Mouse (Mus musculus) frontal cortex, adult 2 months (tissue): ENCODE results near the gene Tubb2b. TPM values are rescaled to one million over a fixed set of nuclear protein-coding genes. Genes with fewer than 3 reads are reported as not detected.
A peak's percentile ranks its signal among the peaks of the same experiment; 100 is the strongest.

Experiments used
- DNase-seq, 2 experiments: peaks; one replicate each; pipeline ENCODE4 v3.0.0; 2022; ENCODE audit warnings: low spot score in 1 of 2; ENCODE audit errors: extremely low spot score in 1 of 2
- polyA plus RNA-seq: library from polyadenylated mRNA; depleted of rRNA; stranded (reverse); fragments of >200 nt; gene quantifications from 2 replicates; pipeline ENCODE4 v1.2.3, GENCODE M21; 2012

The Tubb2b gene
- polyA plus RNA-seq, 1 experiment, result 426 TPM

- no peak for DNase-seq
Measured at GRCm38 (mm10) chr13:34143389-34143788, 13.1 kb upstream of the Tubb2b start.

GRCm38 (mm10) chr13:34136605-34137004 lies 6.3 kb upstream of the Tubb2b start:
- no peak for DNase-seq

GRCm38 (mm10) chr13:34134276-34134675 lies 4.0 kb upstream of the Tubb2b start:
- DNase-seq, result peak; percentile 74 to 79

- no peak for DNase-seq
Measured at GRCm38 (mm10) chr13:34133326-34134071, 3.2 kb upstream of the Tubb2b start.

GRCm38 (mm10) chr13:34132875-34133274 lies 2.6 kb upstream of the Tubb2b start:
- no peak for DNase-seq

- DNase-seq, result no peak
Measured at GRCm38 (mm10) chr13:34132299-34132698, 2.0 kb upstream of the Tubb2b start.

GRCm38 (mm10) chr13:34131708-34132060 lies 1.4 kb upstream of the Tubb2b start:
- no peak for DNase-seq

GRCm38 (mm10) chr13:34131011-34131707 lies 893 bp upstream of the Tubb2b start:
- peak in 1 of 2 experiments; percentile 38 for DNase-seq

- peak in 1 of 2 experiments; percentile 69 for DNase-seq
Measured at GRCm38 (mm10) chr13:34129485-34130225, 611 bp downstream of the Tubb2b start.

GRCm38 (mm10) chr13:34128276-34129114 lies 1.8 kb downstream of the Tubb2b start:
- DNase-seq, result no peak

- DNase-seq, result no peak
Measured at GRCm38 (mm10) chr13:34125711-34126110, 4.6 kb downstream of the Tubb2b start.

- DNase-seq, result no peak
Measured at GRCm38 (mm10) chr13:34120536-34120935, 9.7 kb downstream of the Tubb2b start.

- no peak for DNase-seq
Measured at GRCm38 (mm10) chr13:34119406-34119805, 10.9 kb downstream of the Tubb2b start.

- no peak for DNase-seq
Measured at GRCm38 (mm10) chr13:34118816-34119215, 11.4 kb downstream of the Tubb2b start.

GRCm38 (mm10) chr13:34116508-34116907 lies 13.8 kb downstream of the Tubb2b start:
- no peak for DNase-seq

- DNase-seq, result no peak
Measured at GRCm38 (mm10) chr13:34114654-34115053, 15.6 kb downstream of the Tubb2b start.

- no peak for DNase-seq
Measured at GRCm38 (mm10) chr13:34113086-34113485, 17.2 kb downstream of the Tubb2b start.

GRCm38 (mm10) chr13:34112369-34113081 lies 17.7 kb downstream of the Tubb2b start:
- no peak for DNase-seq

- DNase-seq, result no peak
Measured at GRCm38 (mm10) chr13:34111878-34112277, 18.4 kb downstream of the Tubb2b start.

GRCm38 (mm10) chr13:34111019-34111418 lies 19.2 kb downstream of the Tubb2b start:
- DNase-seq, result no peak
